Mouse (Mus musculus): ENCODE results near the gene Nfib.

- no peak for TF ChIP-seq CTCF (IDR thresholded peaks at IDR 0.05)
- no peak for TF ChIP-seq EP300 (IDR thresholded peaks at IDR 0.05; ENCODE audit: insufficient read depth, low read depth, low read length)
- no peak for TF ChIP-seq POLR2A (IDR thresholded peaks at IDR 0.05; ENCODE audit: insufficient read depth, low read depth, low read length)
Observed at GRCm38 (mm10) chr4:82586637-82587036, 118.9 kb downstream of the Nfib start.

Measured in heart, adult 2 months (tissue).